Mouse (Mus musculus) lung, adult 18-20 months (tissue): ENCODE data around the gene Lgi1.
A peak's percentile ranks its signal among the peaks of the same experiment; 100 is the strongest.

Source experiments
- DNase-seq, 2 experiments: peaks; one replicate each; pipeline ENCODE4 v3.0.0; 2022; ENCODE audit warnings: mixed read lengths in 2 of 2

Lgi1 gene

GRCm38 (mm10) chr19:38263829-38264504 is 369 bp upstream of the Lgi1 start:
- DNase-seq: peak; percentile 7 to 24

DNA sequence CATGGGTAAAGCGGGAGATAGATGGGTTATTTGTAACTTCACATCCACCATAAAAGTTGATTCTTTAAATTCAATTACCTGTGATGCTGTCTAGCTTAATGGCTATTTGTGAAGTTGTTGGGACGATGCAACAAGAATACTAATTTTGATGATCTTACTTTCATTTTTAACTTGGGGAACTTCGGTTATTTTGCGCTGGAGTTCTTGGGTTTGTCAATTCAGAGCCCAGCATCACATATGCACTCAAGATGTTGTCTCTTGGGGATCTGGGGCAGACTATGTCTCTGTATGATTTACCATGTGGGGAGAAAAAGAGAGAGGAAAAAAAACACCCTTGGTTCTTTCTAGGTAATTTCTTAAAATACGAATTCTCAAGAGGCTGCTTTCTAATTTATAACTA is 1.4 kb downstream of the Lgi1 start:
- no peak for DNase-seq

GRCm38 (mm10) chr19:38267469-38267868 is 3.1 kb downstream of the Lgi1 start:
- DNase-seq: no peak

DNA sequence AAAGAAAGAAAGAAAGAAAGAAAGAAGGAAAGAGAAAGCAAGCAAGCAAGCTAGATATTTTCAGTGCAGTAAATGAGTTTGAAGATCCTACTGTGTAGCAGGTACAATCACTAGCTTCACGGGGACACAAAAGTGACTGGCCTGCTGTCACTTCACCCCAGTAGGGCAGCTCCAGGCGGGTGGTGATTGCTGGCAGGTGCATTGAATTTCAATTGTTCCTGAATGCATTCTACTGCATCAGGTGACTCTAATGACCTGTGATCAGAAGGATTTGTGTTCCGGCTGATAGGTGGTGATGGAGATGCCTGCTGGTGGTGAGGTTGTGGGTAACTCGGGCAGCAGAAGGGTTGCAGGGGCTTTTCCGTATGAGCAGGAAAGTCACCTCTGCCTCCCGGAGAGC is 6.7 kb downstream of the Lgi1 start:
- no peak for DNase-seq

DNA sequence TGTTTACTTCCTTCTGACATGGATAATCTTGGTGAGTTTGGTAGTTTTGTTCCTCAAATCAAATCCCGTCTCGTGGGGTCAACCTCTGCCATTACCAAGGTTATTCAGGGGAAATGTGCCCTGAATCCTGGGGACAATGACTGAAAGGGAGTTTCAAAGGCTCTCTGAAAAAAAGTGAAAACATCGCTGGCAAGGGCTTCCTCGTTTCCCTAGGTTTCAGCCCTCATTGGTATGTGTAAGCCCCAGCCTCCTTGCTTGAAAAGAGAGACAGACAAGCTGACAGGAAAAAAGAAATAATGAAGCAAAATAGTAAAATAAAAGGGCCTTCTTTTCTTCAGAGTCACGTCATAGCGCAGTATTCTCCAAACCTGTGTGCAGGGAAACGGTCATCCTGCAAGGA is 9.5 kb downstream of the Lgi1 start:
- no peak for DNase-seq

GRCm38 (mm10) chr19:38274747-38275421 is 10.5 kb downstream of the Lgi1 start:
- no peak for DNase-seq

- no peak for DNase-seq
These were observed 11.9 kb downstream of the Lgi1 start for GRCm38 (mm10) chr19:38276226-38276625.

GRCm38 (mm10) chr19:38280242-38280641 is 15.9 kb downstream of the Lgi1 start:
- no peak for DNase-seq

GRCm38 (mm10) chr19:38282407-38282806 is 18.1 kb downstream of the Lgi1 start:
- no peak for DNase-seq

- no peak for DNase-seq
These were observed 24.2 kb downstream of the Lgi1 start for GRCm38 (mm10) chr19:38288556-38288955.

GRCm38 (mm10) chr19:38291432-38291831 is 27.1 kb downstream of the Lgi1 start:
- no peak for DNase-seq

- DNase-seq: peak in 1 of 2 experiments; percentile 5
These were observed 33.8 kb downstream of the Lgi1 start for GRCm38 (mm10) chr19:38298018-38298626.

GRCm38 (mm10) chr19:38308116-38308515 is 43.8 kb downstream of the Lgi1 start:
- DNase-seq: no peak

DNA sequence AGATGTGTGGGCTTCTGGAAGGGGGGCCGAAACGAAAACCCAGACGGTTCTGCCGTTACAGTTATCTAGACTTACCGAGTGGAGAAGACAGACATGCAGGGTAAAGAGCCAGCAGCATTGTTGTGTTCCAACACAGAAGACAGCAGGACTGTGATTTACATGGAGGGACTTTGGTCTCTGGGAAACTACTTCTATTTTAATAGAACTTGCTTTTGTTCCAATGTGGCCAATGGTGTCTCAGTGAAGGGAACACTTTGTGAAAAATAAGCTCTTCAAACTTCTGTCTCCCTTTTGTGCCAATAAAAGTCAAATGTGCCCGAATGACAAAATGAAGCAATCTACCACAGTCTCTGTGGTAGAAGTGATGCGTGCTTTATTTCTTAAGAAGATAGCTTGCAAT is 50.8 kb downstream of the Lgi1 start:
- no peak for DNase-seq

GRCm38 (mm10) chr19:38316602-38317313 is 52.4 kb downstream of the Lgi1 start:
- DNase-seq: peak in 1 of 2 experiments; percentile 6

DNA sequence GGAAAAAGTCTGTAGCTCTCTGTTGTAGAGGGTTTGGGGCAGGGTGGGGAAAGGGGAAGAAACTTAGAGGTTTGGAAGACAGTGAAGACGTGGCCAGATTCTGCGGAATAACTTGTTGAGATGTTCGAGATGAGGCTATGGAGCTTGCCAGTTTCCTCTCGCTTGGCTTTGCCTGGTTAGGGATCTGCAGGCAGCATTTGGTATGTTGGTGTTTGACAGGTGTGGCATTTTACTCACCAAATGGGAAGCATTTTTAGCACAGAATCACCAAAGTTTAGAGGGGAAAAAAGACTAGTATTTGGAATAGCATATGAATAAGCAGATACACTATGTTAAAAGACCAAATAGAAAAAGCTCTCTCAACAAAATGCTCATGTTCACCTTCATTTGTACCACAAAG is 54.0 kb downstream of the Lgi1 start:
- no peak for DNase-seq

DNA sequence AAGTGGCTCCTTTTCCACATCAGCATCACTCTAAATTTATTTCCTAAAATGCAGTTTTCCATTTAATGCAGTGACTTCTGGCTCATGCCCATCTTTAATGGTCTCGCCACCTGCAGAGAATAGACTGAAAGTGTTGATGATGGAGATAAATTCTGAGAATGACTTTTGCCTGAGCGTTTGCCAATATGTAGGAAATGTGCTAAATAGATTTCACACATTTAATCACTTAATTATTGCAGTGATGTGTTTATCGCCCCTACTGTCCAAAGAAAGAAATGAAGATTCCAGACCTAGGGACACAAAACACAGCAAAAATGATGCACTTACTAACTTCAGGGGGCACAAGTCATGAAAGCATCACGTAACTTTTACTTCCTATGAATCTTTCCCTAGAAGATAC is 54.8 kb downstream of the Lgi1 start:
- DNase-seq: no peak

DNA sequence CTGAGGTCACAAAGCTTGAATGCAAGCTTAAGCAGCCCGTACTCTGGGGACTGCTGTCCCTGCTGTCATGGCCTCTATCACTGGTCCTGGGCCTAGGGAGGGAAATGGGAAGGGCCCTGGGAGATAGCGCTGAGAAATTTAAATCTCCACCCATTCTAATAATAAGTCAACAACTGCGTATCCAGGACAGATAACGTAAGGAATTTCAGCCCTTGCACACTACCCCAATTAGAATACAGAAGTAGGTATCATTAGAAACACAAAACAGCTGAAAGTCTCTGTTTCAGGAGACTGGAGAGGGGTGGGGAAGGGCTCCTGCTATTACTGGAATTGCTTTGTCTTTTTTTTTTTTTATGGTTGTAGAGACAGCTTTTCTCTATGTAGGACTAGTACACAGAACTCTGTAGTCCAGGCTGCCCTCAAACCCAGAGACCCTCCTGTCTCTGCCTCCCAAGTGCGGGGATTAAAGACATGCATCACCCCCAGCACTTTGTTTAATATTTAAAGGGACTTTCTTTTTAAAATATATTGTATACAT is 56.4 kb downstream of the Lgi1 start:
- no peak for DNase-seq

DNA sequence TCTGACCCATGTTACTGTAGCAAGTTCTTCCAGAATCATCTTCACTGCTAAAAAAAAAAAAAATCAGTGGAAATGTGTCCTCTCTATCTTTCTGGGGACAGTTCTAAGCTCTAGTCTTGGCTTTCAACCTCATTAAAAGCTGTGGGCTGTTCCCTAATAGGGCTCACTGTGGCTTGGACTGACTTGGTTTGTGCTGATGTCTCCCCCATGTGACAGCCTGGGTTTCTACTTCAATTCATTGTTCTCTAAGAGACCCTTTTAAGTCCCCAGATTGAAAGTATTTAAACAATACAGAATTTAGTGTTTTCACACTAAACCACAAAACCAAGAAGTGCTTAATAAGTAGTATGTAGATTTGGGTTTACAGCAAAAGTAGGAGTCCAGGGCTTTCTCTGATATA is 59.4 kb downstream of the Lgi1 start:
- DNase-seq: no peak

GRCm38 (mm10) chr19:38324147-38325028 is 60.1 kb downstream of the Lgi1 start:
- DNase-seq: no peak

DNA sequence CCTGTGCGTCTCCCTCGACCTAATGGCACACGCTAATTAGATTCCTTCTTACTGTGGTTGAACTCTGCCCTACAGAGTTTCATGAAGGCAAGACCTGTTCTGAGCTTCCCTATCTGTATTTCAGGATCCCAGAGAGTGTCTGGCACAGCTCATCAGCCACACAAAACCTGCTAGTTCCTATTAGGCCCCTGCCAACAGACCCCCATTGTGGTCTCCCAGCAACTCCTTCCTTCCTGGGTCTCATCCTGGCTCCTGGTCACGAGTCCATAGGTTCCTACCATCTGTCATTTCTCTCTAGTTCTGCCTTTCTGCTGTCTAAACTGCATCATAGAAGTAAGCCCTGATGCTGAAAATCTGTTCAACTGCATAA is 60.7 kb downstream of the Lgi1 start:
- DNase-seq: no peak

- DNase-seq: no peak
These were observed 61.5 kb downstream of the Lgi1 start for GRCm38 (mm10) chr19:38325854-38326253.
